Mouse (Mus musculus) ES-Bruce4 (cell line): Measurements from ENCODE around the gene Mroh7. TPM values are rescaled to one million over a fixed set of nuclear protein-coding genes. Genes with fewer than 3 reads are reported as not detected.

ENCODE experiments used
- H3K27ac ChIP-seq: 2 replicates; pipeline ENCODE4 v1.5.1; 2012; ENCODE audit warnings: low read length, inconsistent platforms; ENCODE audit not compliant: insufficient read depth
- H3K27me3 ChIP-seq: 2 replicates; pipeline ENCODE4 v1.6.1; 2012; ENCODE audit warnings: mild to moderate bottlenecking, low read length, inconsistent platforms; ENCODE audit not compliant: control insufficient read depth, poor library complexity, insufficient read depth, severe bottlenecking
- H3K36me3 ChIP-seq: 2 replicates; pipeline ENCODE4 v1.6.1; 2012; ENCODE audit warnings: inconsistent platforms, mild to moderate bottlenecking, low read length, moderate library complexity; ENCODE audit not compliant: control insufficient read depth, poor library complexity, insufficient read depth, severe bottlenecking
- H3K4me1 ChIP-seq: one replicate; pipeline ENCODE4 v1.8.1; 2011; ENCODE audit warnings: low read length; ENCODE audit not compliant: control insufficient read depth, insufficient read depth
- H3K4me3 ChIP-seq: 2 replicates; pipeline ENCODE4 v1.5.1; 2011; ENCODE audit warnings: low read depth, mild to moderate bottlenecking, low read length
- H3K9ac ChIP-seq: 2 replicates; pipeline ENCODE4 v1.6.1; 2012; ENCODE audit warnings: low read depth, mild to moderate bottlenecking, inconsistent platforms; ENCODE audit not compliant: poor library complexity, severe bottlenecking
- H3K9me3 ChIP-seq: replicated peaks from 2 replicates; pipeline ENCODE4 v1.6.1; 2012; ENCODE audit warnings: mild to moderate bottlenecking, low read length, inconsistent platforms; ENCODE audit not compliant: control insufficient read depth, poor library complexity, insufficient read depth, severe bottlenecking
- CTCF ChIP-seq: IDR thresholded peaks from one replicate; pipeline ENCODE4 v1.8.1; 2011; ENCODE audit warnings: low read depth, low read length
- EP300 ChIP-seq: IDR thresholded peaks from 2 replicates; pipeline ENCODE4 v1.6.1; 2011; ENCODE audit warnings: low read depth, low read length; ENCODE audit not compliant: insufficient read depth
- POLR2A ChIP-seq: IDR thresholded peaks from one replicate; pipeline ENCODE4 v1.8.1; 2011; ENCODE audit warnings: low read length; ENCODE audit not compliant: insufficient read depth
- polyA plus RNA-seq: library from polyadenylated mRNA; stranded (reverse); fragments of >200 nt; gene quantifications from 2 replicates; pipeline ENCODE4 v1.2.4, GENCODE M21; 2011; ENCODE audit warnings: low read depth; ENCODE audit not compliant: missing spikeins, insufficient read depth, insufficient read length

Gene Mroh7
- polyA plus RNA-seq, 1 experiment, result 0.51 TPM

DNA sequence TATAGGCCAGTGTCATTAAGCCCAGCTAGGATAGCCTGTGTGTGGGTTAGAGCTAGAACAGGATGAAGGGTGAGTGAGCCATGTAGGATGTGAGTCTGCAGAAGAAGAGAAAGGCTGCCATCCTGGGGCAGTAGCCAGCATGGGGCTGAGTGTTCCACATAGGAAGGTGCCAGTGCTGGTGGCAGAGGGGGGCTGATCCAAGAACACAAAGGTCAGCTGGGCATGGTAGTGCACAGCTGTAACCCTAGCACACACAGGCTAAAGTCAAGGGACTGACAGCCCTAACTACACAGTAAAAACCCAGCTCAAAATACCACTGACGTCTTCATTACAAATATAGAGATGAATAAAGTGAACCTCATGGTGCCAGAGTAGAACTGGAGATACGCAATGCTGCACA, 64.2 kb downstream of the Mroh7 start:
- no peak overlapping the region for H3K9ac ChIP-seq
- no peaks in the 10 kb centered on the region for H3K9me3 ChIP-seq
- H3K27me3 ChIP-seq, result no peaks in the 10 kb centered on the region
- no peak overlapping the region for H3K27ac ChIP-seq
- H3K4me1 ChIP-seq, result no peaks in the 10 kb centered on the region
- H3K4me3 ChIP-seq, result no peak overlapping the region
- TF ChIP-seq CTCF, result no peak
- no peak for TF ChIP-seq POLR2A
- no peak for TF ChIP-seq EP300
- H3K36me3 ChIP-seq, result peaks cover 42% of the 10 kb centered on the region

GRCm38 (mm10) chr4:106665673-106666072, 65.1 kb downstream of the Mroh7 start:
- H3K9ac ChIP-seq, result no peak overlapping the region
- no peaks in the 10 kb centered on the region for H3K9me3 ChIP-seq
- TF ChIP-seq POLR2A, result no peak
- TF ChIP-seq CTCF, result no peak
- TF ChIP-seq EP300, result no peak

GRCm38 (mm10) chr4:106665269-106665668, 65.5 kb downstream of the Mroh7 start:
- Histone ChIP-seq H3K9ac (no peak overlapping the region), H3K4me3 (no peak overlapping the region), H3K27ac (no peak overlapping the region), H3K4me1 (no peaks in the 10 kb centered on the region), H3K36me3 (peaks cover 33% of the 10 kb centered on the region), H3K27me3 (no peaks in the 10 kb centered on the region), H3K9me3 (no peaks in the 10 kb centered on the region)
- no peak for TF ChIP-seq POLR2A
- no peak for TF ChIP-seq CTCF
- no peak for TF ChIP-seq EP300

More at GRCm38 (mm10) chr4:106665673-106666072, 65.1 kb downstream of the Mroh7 start:
- Histone ChIP-seq H3K4me1 (no peaks in the 10 kb centered on the region), H3K4me3 (no peak overlapping the region), H3K27ac (no peak overlapping the region), H3K27me3 (no peaks in the 10 kb centered on the region), H3K36me3 (peaks cover 37% of the 10 kb centered on the region)

DNA sequence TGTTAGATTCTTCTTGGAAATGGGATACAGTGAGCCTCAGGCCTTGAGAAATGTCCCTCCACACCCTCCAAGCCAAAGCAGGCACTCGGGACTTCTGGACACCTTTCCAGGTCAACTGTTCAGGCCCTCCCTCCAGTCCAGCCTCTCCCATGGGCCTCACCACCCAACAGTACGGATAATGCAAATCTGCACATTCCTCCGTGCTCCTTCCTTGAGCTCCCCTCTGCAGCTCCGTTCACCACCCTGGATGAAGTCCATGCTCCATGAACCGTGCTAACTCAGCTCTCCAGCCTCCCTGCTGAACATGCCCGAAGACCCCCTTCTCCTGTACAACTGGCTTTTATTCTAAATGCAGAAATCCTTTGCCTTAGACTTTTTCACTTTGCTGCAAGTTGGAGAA, 66.0 kb downstream of the Mroh7 start:
- Histone ChIP-seq H3K4me3 (no peak overlapping the region), H3K9me3 (no peaks in the 10 kb centered on the region), H3K27me3 (no peaks in the 10 kb centered on the region), H3K36me3 (peaks cover 28% of the 10 kb centered on the region), H3K4me1 (no peaks in the 10 kb centered on the region), H3K27ac (no peak overlapping the region), H3K9ac (no peak overlapping the region)
- TF ChIP-seq POLR2A (no peak), EP300 (no peak), CTCF (no peak)

DNA sequence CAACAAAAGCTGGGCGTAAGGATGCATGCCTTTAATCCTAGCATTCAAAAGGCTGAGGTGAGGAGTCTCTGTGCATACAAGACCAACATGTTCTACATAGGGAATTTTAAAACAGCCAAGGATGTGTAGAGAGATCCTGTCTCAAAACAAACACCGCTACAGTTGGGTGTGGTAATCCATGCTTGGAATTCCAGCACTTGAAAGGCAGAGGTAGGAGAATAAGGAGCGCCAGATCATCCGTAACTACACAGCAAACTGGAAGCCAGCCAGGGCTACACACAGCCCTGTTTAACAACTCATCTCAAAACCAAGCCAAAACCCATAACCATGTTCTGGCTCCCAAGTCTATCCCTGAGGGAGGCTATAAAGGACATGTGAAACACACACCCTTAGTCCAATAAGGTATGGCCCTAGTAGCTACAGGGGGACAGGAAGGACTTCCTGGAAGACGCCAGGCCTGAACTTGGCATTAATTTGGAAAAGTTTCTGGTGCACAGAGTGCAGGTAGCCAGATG, 66.7 kb downstream of the Mroh7 start:
- Histone ChIP-seq H3K4me3 (no peak overlapping the region), H3K27ac (no peak overlapping the region), H3K4me1 (no peaks in the 10 kb centered on the region), H3K27me3 (no peaks in the 10 kb centered on the region), H3K9ac (no peak overlapping the region), H3K36me3 (peaks cover 24% of the 10 kb centered on the region), H3K9me3 (no peaks in the 10 kb centered on the region)
- TF ChIP-seq CTCF (no peak), EP300 (no peak), POLR2A (no peak)

GRCm38 (mm10) chr4:106655681-106656080, 75.0 kb downstream of the Mroh7 start:
- Histone ChIP-seq H3K27ac (no peak overlapping the region), H3K9ac (no peak overlapping the region), H3K4me1 (no peaks in the 10 kb centered on the region), H3K27me3 (no peaks in the 10 kb centered on the region), H3K36me3 (0 out of 2 replicates have a peak, but pooled peaks cover 5% of the 10 kb centered on the region), H3K4me3 (no peak overlapping the region), H3K9me3 (no peaks in the 10 kb centered on the region)
- TF ChIP-seq CTCF (no peak), EP300 (no peak), POLR2A (no peak)
